Mouse (Mus musculus) hindbrain, embryonic 16.5 days (tissue): ENCODE results near the gene Card11. TPM values are rescaled to one million over a fixed set of nuclear protein-coding genes. Genes with fewer than 3 reads are reported as not detected.

Experiments
- ATAC-seq: fragments of 200-750 bp; cut with Nextera tagmentation; 2 replicates; pipeline ENCODE4 v1.8.0; 2017; ENCODE audit warnings: moderate TSS enrichment, moderate library complexity
- H3K27ac ChIP-seq: fragments of 300-500 bp; sonication (generic); 2 replicates; pipeline ENCODE4 v1.5.1; 2014; ENCODE audit warnings: low read depth, mild to moderate bottlenecking, control low read depth, low read length, moderate library complexity
- H3K27me3 ChIP-seq: fragments of 300-500 bp; sonication (generic); replicated peaks from 2 replicates; pipeline ENCODE4 v1.6.1; 2014; ENCODE audit warnings: low read length; ENCODE audit not compliant: control insufficient read depth, insufficient read depth
- H3K36me3 ChIP-seq: fragments of 300-500 bp; sonication (generic); 2 replicates; pipeline ENCODE4 v1.6.1; 2014; ENCODE audit warnings: mild to moderate bottlenecking, low read length, moderate library complexity, mixed read lengths; ENCODE audit not compliant: control insufficient read depth, insufficient read depth
- H3K4me1 ChIP-seq: fragments of 300-500 bp; sonication (generic); 2 replicates; pipeline ENCODE4 v1.6.1; 2014; ENCODE audit warnings: low read depth, low read length; ENCODE audit not compliant: control insufficient read depth, insufficient read depth
- H3K4me2 ChIP-seq: fragments of 300-500 bp; sonication (generic); 2 replicates; pipeline ENCODE4 v1.6.1; 2014; ENCODE audit warnings: mild to moderate bottlenecking, low read length, control low read depth, moderate library complexity
- H3K4me3 ChIP-seq: fragments of 300-500 bp; sonication (generic); 2 replicates; pipeline ENCODE4 v1.5.1; 2014; ENCODE audit warnings: mild to moderate bottlenecking, low read length, control low read depth, moderate library complexity
- H3K9ac ChIP-seq: fragments of 300-500 bp; sonication (generic); 2 replicates; pipeline ENCODE4 v1.6.1; 2014; ENCODE audit warnings: low read depth, mild to moderate bottlenecking, control low read depth, low read length, moderate library complexity
- H3K9me3 ChIP-seq: fragments of 300-500 bp; sonication (generic); 2 replicates; pipeline ENCODE4 v1.6.1; 2014; ENCODE audit warnings: mild to moderate bottlenecking, low read length, moderate library complexity; ENCODE audit not compliant: control insufficient read depth
- WGBS: fragments of 180-500 bp; shearing (Covaris S2); extraction: QIAGEN DNeasy Blood & Tissue Kit; methylation state at CpG from one replicate; pipeline ENCODE4 v1.1.7; 2014; 5-methylcytosine and 5-hydroxymethylcytosine counted together
- microRNA-seq: library from miRNA; unstranded; fragments of <30 nt; microRNA quantifications from one replicate; pipeline ENCODE4, GENCODE M21; 2017
- polyA plus RNA-seq: library from polyadenylated mRNA; unstranded; fragments of >200 nt; fragmentation: Nextera tagmentation; extraction: Ambion mirVana; gene quantifications from 2 replicates; pipeline ENCODE4 v1.2.1, GENCODE M21; 2015

Card11 gene
- polyA plus RNA-seq, 1 experiment from 2014 or later: 0.26 TPM

DNA sequence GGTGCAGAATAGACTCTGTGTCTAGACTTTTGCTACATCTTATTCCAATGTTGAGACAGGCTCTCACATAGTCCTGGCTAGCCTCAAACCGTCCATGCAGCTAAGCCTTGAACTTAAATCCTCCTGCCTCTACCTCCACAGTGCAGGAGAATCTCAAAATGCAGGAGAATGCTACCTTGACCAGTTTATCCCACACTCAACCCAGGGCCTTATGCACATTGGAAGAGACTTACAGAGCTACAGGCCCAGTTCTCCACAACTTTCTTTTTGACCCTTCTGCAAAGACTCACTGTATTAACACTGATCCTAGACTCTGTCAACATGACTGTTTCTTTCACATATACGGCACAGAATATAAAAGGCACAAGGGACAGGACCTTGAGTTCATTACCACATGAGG lies 172.0 kb downstream of the Card11 start:
- 62% methylated on average over 2 of the region's 2 CpGs for WGBS
- peak overlapping the region; percentile 15 for H3K4me3 ChIP-seq
- H3K27me3 ChIP-seq: no peaks in the 10 kb centered on the region
- H3K36me3 ChIP-seq: no peaks in the 10 kb centered on the region
- peak overlapping the region; percentile 64 for H3K4me2 ChIP-seq
- H3K9me3 ChIP-seq: no peaks in the 10 kb centered on the region
- peaks cover 32% of the 10 kb centered on the region for H3K4me1 ChIP-seq
- H3K9ac ChIP-seq: 0 out of 2 replicates have a peak overlapping the region, but pooled peaks have one; percentile 22
- peak overlapping the region; percentile 29; the same call in 1 of the 2 replicates for H3K27ac ChIP-seq
- ATAC-seq: no peak

DNA sequence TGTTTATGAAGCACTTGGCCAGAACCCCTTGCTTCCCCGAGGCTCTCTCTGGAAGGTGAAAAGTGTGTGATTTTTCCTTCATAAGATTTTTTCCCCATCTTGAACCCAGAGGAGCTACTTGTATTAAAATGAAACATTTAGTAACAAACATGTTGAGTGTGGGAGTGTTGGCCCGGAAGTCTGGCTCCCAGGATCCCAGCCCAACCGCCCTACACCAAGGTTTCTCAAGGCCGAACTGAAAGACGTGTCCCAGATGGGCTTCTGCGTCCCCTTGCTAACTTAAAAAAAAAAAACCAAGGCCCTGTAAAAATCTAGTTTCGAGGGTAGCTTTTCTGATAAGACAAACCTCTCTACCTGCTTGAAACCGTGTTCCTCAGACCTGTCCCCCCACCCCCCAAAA lies 172.5 kb downstream of the Card11 start:
- Histone ChIP-seq H3K9me3 (no peaks in the 10 kb centered on the region), H3K4me3 (peak overlapping the region; percentile 9), H3K27ac (peak overlapping the region; percentile 29; the same call in 1 of the 2 replicates), H3K4me1 (peaks cover 32% of the 10 kb centered on the region), H3K4me2 (peak overlapping the region; percentile 64), H3K27me3 (no peaks in the 10 kb centered on the region), H3K9ac (peak overlapping the region; percentile 38), H3K36me3 (no peaks in the 10 kb centered on the region)
- ATAC-seq: no peak
- 72% methylated on average over 8 of the region's 8 CpGs for WGBS

DNA sequence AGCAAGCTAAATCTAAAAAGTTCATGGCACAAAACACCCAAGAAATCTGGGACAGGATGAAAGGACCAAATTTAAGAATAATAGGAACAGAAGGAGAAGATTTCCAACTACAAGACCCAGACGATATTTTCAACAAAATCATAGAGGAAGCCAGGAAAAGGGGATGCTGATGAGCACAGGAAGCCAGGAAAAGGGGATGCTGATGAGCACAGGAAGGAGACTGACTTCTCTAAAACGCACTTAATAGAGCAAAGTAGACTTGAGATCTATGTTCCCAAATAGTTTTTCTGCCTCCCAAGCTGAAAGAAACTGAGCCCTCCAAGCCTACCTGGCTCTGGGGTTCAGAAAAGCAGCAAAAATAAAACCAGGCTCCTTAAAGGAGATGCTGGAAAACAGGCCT lies 173.0 kb downstream of the Card11 start:
- no peaks in the 10 kb centered on the region for H3K36me3 ChIP-seq
- H3K27ac ChIP-seq: no peak overlapping the region
- peak overlapping the region; percentile 38 for H3K9ac ChIP-seq
- H3K4me3 ChIP-seq: peak overlapping the region; percentile 9
- no peak for ATAC-seq
- H3K4me2 ChIP-seq: peak overlapping the region; percentile 64
- H3K4me1 ChIP-seq: peaks cover 32% of the 10 kb centered on the region
- WGBS: 58% methylated on average over 2 of the region's 2 CpGs
- H3K27me3 ChIP-seq: no peaks in the 10 kb centered on the region
- no peaks in the 10 kb centered on the region for H3K9me3 ChIP-seq

DNA sequence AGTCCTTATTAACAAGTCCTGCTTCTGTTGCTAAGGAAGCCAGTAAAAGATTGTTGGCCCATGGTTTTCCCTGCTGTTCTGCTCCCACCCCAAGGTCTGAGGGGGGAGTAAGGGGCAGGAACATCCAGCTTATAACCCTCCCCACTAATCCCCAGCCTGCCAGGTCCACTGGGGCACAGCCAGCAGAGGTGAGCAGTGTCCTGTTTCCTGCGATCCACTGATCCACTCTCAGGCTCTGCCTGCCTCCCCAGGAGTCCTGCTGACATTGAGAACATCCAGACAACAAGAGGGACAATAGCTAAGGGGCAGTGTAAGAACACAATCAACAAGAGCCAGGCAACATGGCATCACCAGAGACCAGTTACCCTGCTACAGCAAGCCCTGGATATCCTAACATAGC lies 173.6 kb downstream of the Card11 start:
- Histone ChIP-seq H3K4me2 (peak overlapping the region; percentile 64), H3K4me1 (peaks cover 32% of the 10 kb centered on the region), H3K4me3 (no peak overlapping the region), H3K27ac (no peak overlapping the region), H3K9ac (peak overlapping the region; percentile 18; the same call in 1 of the 2 replicates), H3K27me3 (no peaks in the 10 kb centered on the region), H3K9me3 (no peaks in the 10 kb centered on the region), H3K36me3 (no peaks in the 10 kb centered on the region)
- ATAC-seq: no peak
- WGBS: 20% methylated on average over 1 of the region's 1 CpGs

DNA sequence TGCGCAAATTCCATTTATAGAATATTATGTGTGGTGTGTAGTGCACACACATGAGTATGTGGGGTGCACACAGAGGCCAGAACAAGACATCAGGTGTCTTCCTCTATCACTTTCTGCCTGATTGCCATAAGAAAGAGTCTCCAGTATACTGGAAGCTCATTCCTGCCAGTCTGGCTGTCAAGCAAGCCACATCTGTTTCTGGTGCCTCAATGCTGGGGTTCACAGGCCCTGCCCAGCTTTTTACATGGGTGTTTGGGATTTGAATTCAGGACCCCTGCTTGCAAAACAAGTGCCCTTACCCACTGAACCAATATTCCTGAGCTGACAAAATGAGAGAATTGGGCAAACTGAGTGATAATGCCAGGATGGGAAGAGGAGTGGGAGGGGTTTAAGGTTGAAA lies 174.3 kb downstream of the Card11 start:
- H3K27ac ChIP-seq: no peak overlapping the region
- WGBS: 95% methylated on average over 1 of the region's 1 CpGs
- H3K27me3 ChIP-seq: no peaks in the 10 kb centered on the region
- H3K4me1 ChIP-seq: peaks cover 32% of the 10 kb centered on the region
- H3K9me3 ChIP-seq: no peaks in the 10 kb centered on the region
- no peak overlapping the region for H3K4me2 ChIP-seq
- no peaks in the 10 kb centered on the region for H3K36me3 ChIP-seq
- ATAC-seq: no peak
- H3K4me3 ChIP-seq: no peak overlapping the region
- no peak overlapping the region for H3K9ac ChIP-seq

DNA sequence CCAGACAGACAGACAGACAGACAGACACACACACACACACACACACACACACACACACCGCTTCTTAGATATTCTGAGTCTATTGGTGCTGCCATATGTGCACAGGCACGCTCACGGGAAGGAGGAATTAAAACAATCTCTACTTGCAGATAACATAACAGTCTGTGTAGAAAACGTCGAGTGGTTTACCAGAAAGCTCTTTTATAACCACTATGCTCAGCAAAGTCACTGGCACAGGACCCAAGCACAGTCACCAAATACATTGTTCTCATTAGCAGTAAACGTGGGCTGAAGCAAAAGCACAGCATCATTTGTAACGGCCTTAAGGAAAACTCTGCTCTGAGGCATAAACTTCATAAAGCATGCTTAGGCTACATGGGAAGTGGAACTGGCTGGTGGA lies 176.3 kb downstream of the Card11 start:
- 87% methylated on average over 7 of the region's 7 CpGs for whole genome bisulfite sequencing

DNA sequence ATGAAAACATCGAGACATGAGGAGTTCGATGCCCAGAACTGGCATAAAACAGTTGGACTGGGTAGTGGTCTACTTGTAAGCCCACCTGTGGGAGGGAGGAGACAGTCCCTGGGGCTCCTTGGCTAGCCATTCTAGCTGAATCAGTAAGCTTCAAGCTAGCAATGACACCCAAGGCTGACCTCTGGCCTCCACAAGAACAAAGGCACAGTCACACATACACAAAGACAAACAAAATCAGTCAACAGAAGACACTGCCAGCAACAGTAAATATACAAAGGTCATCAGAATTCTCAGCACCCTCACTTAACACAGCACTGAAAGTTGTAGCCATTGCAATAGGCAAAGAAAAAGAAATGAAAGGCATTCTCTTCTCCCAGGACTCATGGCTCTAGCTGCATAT lies 177.0 kb downstream of the Card11 start:
- H3K27ac ChIP-seq: no peak overlapping the region
- peaks cover 30% of the 10 kb centered on the region for H3K4me1 ChIP-seq
- H3K9ac ChIP-seq: no peak overlapping the region
- WGBS: 89% methylated on average over 2 of the region's 2 CpGs
- ATAC-seq: no peak
- H3K36me3 ChIP-seq: no peaks in the 10 kb centered on the region
- no peak overlapping the region for H3K4me2 ChIP-seq
- H3K27me3 ChIP-seq: no peaks in the 10 kb centered on the region
- H3K4me3 ChIP-seq: no peak overlapping the region
- no peaks in the 10 kb centered on the region for H3K9me3 ChIP-seq

More for the DNA sequence above, 176.3 kb downstream of the Card11 start:
- H3K4me1 ChIP-seq: peaks cover 32% of the 10 kb centered on the region
- no peak overlapping the region for H3K27ac ChIP-seq
- no peaks in the 10 kb centered on the region for H3K36me3 ChIP-seq
- H3K4me2 ChIP-seq: no peak overlapping the region
- no peaks in the 10 kb centered on the region for H3K27me3 ChIP-seq
- H3K4me3 ChIP-seq: no peak overlapping the region
- no peak overlapping the region for H3K9ac ChIP-seq
- no peak for ATAC-seq
- H3K9me3 ChIP-seq: no peaks in the 10 kb centered on the region

Small RNAs within 50 kb of the gene (microRNA-seq; reads per million reads assigned to microRNA genes)
- not detected for gene Gm44385

Other genes with a start within 250 kb of the Card11 start
- gene Gna12, start 170.2 kb downstream of the Card11 start, polyA plus RNA-seq: 10.3 and 11.1 TPM in 2 replicates
- gene Sdk1, start 240.9 kb upstream of the Card11 start, polyA plus RNA-seq: 2.0 and 2.3 TPM in 2 replicates